8 mouse cellular contexts compared by ENCODE assay signal in the genomic region with DNA sequence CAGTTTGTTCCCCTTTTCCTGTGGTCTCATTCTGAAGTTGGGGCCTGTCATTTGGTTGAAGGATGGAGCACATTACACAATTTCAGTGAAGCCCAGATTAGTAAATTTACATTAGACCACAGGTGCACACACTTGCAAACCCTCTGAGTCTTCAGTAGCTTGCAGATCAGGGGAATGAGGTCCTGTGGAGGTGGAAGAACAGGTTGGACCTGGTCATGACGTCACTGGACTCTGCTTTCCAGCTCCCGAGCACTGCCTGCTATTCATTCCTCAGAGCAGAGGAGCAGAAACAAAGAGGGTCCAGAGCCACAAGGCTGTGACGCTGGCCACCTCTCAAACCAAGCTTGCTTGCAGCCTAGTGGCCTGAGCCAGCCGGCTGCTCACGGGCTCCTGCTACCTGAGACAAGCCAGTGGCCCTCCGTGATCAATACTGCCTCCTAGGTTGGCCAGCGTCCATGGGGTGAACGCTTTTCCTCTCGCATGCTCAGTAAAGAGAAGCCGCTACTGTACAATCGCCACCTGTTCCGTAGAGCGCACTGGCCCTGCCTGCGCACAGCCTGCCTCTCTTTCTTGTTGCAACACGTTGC.
DNase-seq lines count a peak whose midpoint lies in the region; ATAC-seq and TF ChIP-seq lines count a peak whose summit lies in the region.

No protein-coding gene starts in this region.

- no peak overlapping the region for H3ac ChIP-seq in myocyte (ENCODE audit: control insufficient read depth, insufficient read length)

- intact Hi-C loops in heart, postnatal 10 days (cut with DNase I), result no loop called here

- no peak for ATAC-seq in hindbrain, embryonic 12.5 days (ENCODE audit: low FRiP score)
- no peak for ATAC-seq in limb, embryonic 13.5 days (ENCODE audit: low FRiP score, low read depth)

- no peaks in the 10 kb centered on the region for H3K27me3 ChIP-seq in hindbrain, embryonic 12.5 days
- H3K27me3 ChIP-seq in limb, embryonic 13.5 days, result no peaks in the 10 kb centered on the region
- H3K27me3 ChIP-seq in myocyte (ENCODE audit: control insufficient read depth, insufficient read depth, insufficient read length), result no peaks in the 10 kb centered on the region

- H3K4me2 ChIP-seq in hindbrain, embryonic 12.5 days (replicated peaks), result peak overlapping the region; percentile 42
- H3K4me2 ChIP-seq in limb, embryonic 13.5 days (replicated peaks), result peak overlapping the region; percentile 21
- H3K4me2 ChIP-seq in myocyte (ENCODE audit: low read depth), result no peak overlapping the region

- 45% methylated on average over 15 of the region's 15 CpGs for WGBS in hindbrain, embryonic 12.5 days
- 69% methylated on average over 15 of the region's 15 CpGs for WGBS in limb, embryonic 13.5 days

- H3K79me2 ChIP-seq in myocyte (ENCODE audit: control insufficient read depth, insufficient read depth), result peaks cover 17% of the 10 kb centered on the region

- H3K4me1 ChIP-seq in hindbrain, embryonic 12.5 days, result peaks cover 72% of the 10 kb centered on the region
- peaks cover 33% of the 10 kb centered on the region for H3K4me1 ChIP-seq in limb, embryonic 13.5 days

- H3K9ac ChIP-seq in hindbrain, embryonic 12.5 days, result peak overlapping the region; percentile 32; the same call in 1 of the 2 replicates
- H3K9ac ChIP-seq in limb, embryonic 13.5 days, result no peak overlapping the region

- peak; percentile 59 to 69 for DNase-seq in cerebellum, postnatal 10 days
- no peak for DNase-seq in cerebellum, postnatal 4 days (ENCODE audit: low spot score in 2 of 2)
- DNase-seq in frontal cortex, postnatal 25 days (ENCODE audit: low spot score in 2 of 2), result no peak
- no peak for DNase-seq in heart, postnatal 10 days
- DNase-seq in thymus, postnatal 0 days (ENCODE audit: low spot score), result no peak

- H3K36me3 ChIP-seq in hindbrain, embryonic 12.5 days, result no peaks in the 10 kb centered on the region
- H3K36me3 ChIP-seq in limb, embryonic 13.5 days, result peaks cover 28% of the 10 kb centered on the region
- peaks cover 36% of the 10 kb centered on the region for H3K36me3 ChIP-seq in myocyte (ENCODE audit: control insufficient read depth, insufficient read depth)

- H3K4me3 ChIP-seq in hindbrain, embryonic 12.5 days, result peak overlapping the region; percentile 15
- 0 out of 2 replicates have a peak overlapping the region, but pooled peaks have one; percentile 3 for H3K4me3 ChIP-seq in limb, embryonic 13.5 days
- H3K4me3 ChIP-seq in myocyte, result no peak overlapping the region

- peak overlapping the region; percentile 69 for H3K27ac ChIP-seq in hindbrain, embryonic 12.5 days
- peak overlapping the region; percentile 16; the same call in 1 of the 2 replicates for H3K27ac ChIP-seq in limb, embryonic 13.5 days

- no peak for TF ChIP-seq POLR2A in myocyte (IDR thresholded peaks at IDR 0.05; ENCODE audit: insufficient read length, low read depth)

- H3K9me3 ChIP-seq in hindbrain, embryonic 12.5 days (replicated peaks), result no peaks in the 10 kb centered on the region
- no peaks in the 10 kb centered on the region for H3K9me3 ChIP-seq in limb, embryonic 13.5 days

TF ChIP-seq in myocyte, 11 proteins besides CTCF, POLR2A, EP300 and RAD21:
- TF ChIP-seq POLR2AphosphoS2 (IDR thresholded peaks at IDR 0.05; ENCODE audit: insufficient read length, low read depth) (peak; percentile 18), REST (IDR thresholded peaks at IDR 0.05; ENCODE audit: insufficient read depth, insufficient read length) (no peak), E2F4 (IDR thresholded peaks at IDR 0.05; ENCODE audit: insufficient read depth) (no peak), SRF (IDR thresholded peaks at IDR 0.05; ENCODE audit: control insufficient read depth, insufficient read length, low read depth) (peak; percentile 16), MYOD1 (IDR thresholded peaks at IDR 0.05; ENCODE audit: control insufficient read depth in 1 of 3, insufficient read length in 2 of 3, low read depth in 2 of 3) (no peak)

Comparison
In these comparisons a context has a peak if more than half of its experiments do, and no peak if none do; other contexts are left out.
1. DNase-seq: peak in cerebellum, postnatal 10 days (2 of 2); none in cerebellum, postnatal 4 days (0 of 2), frontal cortex, postnatal 25 days (0 of 2), heart, postnatal 10 days (0 of 2) and thymus, postnatal 0 days (single experiment).